Mouse (Mus musculus) layer of hippocampus, postnatal 10 days (tissue): ENCODE measurements around the gene Mt1. TPM values are rescaled to one million over a fixed set of nuclear protein-coding genes. Genes with fewer than 3 reads are reported as not detected.
"Not testable (repeated sequence)": the region's sequence is repeated elsewhere in the genome, so short reads cannot be mapped to it uniquely, and the experiment has no call there.

ENCODE experiments used
- DNase-seq, 2 experiments: peaks; one replicate each; pipeline ENCODE4 v3.0.0; 2021; ENCODE audit warnings: low spot score in 2 of 2
- long read RNA-seq: library from polyadenylated mRNA; stranded (forward); transcript quantifications from one replicate; pipeline ENCODE4 v2.0.0, GENCODE M21; 2023
- total RNA-seq, 2 experiments: library from RNA; stranded (reverse); gene quantifications; 2 replicates each; pipeline ENCODE4 v1.2.3; 2021

Gene Mt1
- total RNA-seq, result 100 to 1,000 TPM; 223 to 273 TPM
- long read RNA-seq, transcript Mt1-201 (3 exons, 549 nt), result major isoform, 141 of 145 reads
- long read RNA-seq, partial matches to known transcripts, result 1 of 145 reads
- long read RNA-seq, other reads (novel, unspliced or antisense), result 0 of 145 reads

DNA sequence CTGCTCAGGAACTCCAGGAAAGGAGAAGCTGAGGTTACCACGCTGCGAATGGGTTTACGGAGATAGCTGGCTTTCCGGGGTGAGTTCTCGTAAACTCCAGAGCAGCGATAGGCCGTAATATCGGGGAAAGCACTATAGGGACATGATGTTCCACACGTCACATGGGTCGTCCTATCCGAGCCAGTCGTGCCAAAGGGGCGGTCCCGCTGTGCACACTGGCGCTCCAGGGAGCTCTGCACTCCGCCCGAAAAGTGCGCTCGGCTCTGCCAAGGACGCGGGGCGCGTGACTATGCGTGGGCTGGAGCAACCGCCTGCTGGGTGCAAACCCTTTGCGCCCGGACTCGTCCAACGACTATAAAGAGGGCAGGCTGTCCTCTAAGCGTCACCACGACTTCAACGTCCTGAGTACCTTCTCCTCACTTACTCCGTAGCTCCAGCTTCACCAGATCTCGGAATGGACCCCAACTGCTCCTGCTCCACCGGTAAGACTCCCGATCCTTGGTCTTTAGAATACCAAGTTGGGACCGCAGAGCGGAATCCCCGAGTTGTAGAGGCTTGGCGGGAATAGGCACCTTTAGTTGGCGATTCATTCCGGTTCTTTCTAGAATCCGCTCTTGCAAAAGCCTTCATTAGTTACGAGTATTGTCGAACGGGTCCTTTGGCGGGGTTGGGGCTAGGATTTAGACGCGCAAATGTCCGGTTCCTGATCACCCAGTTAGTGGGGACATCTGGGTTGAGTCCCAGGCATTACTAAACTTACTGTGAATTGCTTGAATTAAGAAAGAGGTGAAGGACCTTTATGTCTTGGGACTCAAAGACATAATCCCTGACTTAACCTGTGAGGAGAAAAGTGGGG is at the start of gene Mt1:
Mt1 (plus strand) TSS at position 226 of the 856 bp plus-strand sequence.
- DNase-seq, result peak; percentile 89 to 90

DNA sequence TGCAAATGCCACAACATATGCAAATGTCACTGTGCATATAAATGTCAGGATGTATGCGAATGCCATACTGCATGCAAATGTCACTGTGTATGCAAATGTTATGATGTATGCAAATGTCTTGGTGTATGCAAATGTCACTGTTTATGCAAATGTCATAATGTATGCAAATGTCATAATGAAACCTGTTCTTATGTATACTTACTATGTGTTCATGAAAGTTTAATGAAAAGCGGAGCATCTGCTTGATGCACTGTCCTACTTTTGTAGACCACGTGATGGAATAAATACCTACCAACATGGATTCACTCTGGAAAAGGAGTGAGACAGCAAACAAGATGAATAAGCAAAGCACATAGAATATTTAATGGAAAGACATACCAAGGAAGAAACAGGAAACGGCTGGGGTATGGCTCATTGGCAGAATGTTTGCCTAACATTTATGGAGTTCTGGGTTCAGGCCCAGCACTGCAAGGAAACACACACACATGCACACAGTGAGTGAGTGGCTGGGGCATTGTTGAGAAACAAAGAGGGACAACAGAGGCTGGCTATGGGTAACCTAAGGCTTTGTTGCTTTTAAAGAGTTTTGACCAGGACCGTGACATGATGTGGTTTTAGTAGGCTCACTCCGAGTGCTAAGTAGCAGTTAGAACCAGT is 49.6 kb upstream of the Mt1 start:
- DNase-seq, result no peak

DNA sequence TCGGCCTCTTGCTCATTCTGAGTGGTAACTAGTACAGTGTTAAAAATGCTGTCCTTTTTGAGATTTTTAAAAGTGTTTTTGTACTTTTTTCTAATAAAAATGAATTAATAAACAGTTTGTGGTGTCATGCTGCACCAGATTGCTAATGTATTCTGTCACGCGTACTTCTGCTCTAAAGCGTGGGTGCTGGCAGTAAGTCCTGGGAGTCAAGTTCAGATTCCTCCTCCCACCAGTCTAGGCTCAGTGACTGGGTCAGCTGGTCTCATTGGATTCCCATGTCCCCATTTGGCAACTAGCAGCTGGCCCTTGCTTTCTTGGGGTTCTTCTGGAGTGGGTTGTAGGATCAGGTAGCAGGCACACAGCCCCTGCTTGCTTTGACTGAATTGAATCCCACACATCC is 48.8 kb upstream of the Mt1 start:
- no peak for DNase-seq

DNA sequence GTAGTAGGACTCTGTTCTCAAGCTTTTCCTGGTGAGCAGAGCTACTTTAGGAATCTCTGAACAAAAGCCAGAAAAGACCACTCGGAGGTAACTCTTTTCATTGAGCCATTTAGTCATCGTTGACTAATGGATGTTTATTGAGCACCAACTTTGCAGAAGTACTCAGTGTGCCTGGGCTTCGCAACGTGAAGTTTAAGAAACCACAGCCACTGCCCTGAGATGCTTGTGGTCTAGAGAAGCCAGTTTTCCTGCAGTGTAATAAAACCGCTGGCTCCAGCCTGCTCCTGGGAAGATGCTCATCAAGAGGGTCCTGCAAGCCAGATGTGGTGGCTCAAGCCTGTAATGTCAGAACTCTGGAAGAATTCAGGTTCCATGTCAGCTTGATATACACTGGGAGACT is 46.8 kb upstream of the Mt1 start:
- DNase-seq, result no peak

DNA sequence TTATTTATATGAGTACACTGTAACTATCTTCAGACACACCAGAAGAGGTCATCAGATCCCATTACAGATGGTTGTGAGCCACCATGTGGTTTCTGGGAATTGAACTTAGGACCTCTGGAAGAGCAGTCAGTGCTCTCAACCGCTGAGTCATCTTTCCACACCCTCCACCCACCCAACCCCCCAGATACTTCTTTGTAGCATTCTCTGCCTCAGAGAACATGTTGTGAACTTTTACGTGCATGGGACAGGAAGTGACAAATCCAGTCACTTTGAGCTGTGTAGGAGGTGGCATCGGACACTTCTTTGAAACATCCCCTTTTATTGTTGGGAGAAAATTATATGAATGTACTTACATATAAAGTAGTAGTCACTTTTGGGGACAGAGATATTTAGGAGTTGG is 44.3 kb upstream of the Mt1 start:
- DNase-seq, result not testable (repeated sequence)

DNA sequence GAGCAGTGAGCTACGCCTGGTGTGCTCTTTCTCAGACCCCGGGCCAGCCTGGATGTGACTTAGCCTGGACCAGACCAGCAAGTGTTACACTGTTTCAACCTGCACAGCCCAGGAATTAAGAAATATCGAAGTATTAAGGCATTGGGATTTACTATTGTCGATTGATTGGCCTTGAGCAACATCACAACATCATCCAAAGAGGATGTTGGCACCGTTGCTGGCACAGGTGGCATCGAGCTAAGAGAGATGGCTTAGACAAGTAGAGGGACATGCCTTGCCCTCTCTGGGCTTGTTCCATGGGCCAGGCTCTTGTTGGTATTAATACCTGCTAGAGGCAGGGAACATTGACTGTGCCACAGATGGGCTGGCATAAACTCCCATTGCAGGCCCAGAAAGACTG is 43.3 kb upstream of the Mt1 start:
- no peak for DNase-seq

DNA sequence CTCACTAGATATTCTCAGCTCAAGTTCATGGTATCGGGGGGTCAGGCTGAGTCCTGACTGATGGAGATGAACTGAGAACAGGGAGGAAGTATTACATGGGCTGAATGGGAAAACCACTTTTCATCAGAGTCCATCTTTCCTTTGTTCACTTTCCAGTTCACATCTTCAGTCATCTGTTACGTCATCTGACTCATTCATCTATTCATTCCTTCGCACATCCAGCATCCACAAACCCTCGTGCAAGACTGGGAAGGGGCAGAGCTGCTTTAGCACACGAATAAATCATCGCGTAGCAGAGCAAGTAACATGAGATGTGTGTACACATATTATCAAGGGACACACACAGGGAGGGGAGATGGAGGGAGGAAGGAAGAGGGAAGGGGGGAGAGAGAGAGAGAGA is 42.7 kb upstream of the Mt1 start:
- no peak for DNase-seq

DNA sequence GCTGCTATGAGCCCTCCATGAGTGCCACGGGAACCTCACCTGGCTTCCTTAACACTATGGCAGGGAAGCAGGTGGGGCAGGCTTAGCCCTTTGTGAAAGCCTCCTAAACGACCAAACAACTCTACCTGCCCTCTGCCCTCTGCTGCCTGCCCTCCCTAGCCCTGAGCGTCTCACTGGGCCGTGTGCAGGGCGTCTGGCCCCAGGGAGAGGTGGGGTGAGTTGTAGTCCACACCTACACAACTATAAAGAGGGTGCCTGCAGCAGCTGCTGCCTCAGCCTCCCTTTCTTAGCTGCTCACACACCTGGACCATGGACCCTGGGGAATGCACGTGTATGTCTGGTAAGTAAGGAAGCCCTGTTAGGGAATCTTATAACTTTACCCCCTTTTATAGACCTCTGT is 41.9 kb upstream of the Mt1 start, which contains the start of gene Mt4:
Mt4 (plus strand) TSS at position 265 of the 400 bp plus-strand sequence.
- no peak for DNase-seq

DNA sequence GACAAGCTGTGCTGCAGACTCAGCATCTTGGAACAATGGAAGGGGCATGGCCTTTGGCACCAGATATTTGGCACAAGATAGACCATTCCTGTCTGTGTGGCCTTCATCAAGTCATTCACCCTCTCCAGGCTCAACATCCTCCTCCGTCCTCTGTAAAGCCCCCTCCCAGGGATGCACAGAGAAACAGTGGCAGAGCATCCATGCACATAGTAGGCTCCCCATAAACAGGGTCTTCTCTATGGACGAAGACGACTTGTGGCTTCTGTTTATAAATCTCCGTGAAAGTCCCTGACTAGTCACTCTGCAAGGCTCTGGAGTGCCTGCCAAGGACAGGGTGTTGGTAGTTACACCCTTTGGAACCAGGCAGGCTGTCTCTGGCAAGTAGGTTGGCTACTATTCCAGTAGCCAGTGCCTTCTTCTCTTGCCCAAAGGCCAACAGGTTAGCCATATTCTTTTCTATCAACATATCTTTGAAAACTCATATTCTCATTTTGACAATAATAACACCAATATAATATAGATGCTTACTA is 38.6 kb upstream of the Mt1 start:
- no peak for DNase-seq

DNA sequence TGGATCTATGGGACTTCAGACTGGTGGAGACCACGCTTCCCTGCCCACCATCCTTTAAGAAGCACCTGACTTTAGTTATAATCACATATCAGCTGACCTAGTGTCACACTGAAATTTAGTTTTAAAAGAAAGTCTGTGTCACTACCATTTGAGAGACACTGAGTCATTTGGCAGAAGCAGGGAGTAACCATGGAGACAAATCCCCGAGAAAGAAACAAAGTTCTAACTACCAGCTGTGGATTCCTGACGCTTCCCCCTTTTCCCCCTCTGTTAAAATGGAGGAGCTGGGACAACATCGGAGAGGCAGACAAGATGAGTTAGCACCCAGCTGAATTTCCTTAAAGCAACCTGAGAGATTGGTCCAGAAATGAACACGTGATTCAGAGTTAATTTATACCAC is 30.6 kb upstream of the Mt1 start:
- no peak for DNase-seq

DNA sequence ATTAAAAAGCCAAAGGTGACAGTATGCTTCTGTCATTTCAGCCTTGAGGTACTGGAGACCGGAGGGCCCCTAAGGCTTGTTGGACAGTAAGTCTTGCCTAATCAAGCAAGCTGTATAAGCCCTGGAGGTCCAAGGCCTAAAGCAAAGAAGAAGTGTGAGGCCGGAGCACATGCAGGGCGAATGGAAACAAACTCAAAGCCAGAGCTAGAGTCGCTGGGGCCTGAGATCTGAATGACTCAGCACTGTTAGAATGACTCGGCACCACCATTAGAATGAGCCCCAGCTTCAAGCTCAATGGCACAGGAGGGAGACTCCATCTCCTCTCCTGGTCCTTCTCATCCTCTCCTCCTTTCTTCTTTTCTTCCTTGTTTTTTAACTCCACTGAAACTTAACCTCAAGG is 28.0 kb upstream of the Mt1 start:
- no peak for DNase-seq

DNA sequence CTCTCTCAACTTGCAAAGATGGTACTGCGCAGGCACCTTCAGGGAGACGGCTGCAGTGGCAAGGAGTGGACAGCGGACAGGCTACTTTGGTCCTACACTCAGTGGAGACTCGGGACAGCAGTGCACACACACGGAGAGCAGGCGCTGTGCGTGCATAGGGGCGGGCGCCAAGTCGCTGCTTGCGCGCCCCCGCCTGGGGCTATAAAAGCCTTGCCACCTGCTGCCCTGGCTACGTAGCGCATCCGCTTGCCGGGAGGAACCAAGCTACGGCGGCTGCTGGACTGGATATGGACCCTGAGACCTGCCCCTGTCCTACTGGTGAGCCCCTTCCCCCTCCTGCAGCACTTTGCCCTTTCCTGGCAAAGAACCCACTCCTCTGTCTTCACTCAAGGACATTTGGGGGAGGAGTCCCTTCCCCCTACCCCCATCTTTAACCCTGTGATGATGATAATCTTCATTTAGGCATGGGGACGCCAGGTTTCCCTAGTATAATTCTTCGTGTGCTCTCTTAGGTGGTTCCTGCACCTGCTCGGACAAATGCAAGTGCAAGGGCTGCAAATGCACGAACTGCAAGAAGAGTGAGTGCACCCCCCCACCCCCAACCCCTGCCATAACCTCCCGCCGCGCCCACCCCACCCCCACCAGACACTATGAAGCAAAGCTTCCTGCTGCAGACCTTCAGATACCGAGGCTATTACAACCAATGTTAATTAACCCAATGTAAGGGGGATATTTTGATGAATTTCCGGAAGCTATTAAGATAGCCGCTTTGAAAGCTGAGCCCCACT is 26.2 kb upstream of the Mt1 start, which contains the start of gene Mt3:
Mt3 (plus strand) TSS at position 95 of the 788 bp plus-strand sequence.
- DNase-seq, result peak; percentile 83 to 90

DNA sequence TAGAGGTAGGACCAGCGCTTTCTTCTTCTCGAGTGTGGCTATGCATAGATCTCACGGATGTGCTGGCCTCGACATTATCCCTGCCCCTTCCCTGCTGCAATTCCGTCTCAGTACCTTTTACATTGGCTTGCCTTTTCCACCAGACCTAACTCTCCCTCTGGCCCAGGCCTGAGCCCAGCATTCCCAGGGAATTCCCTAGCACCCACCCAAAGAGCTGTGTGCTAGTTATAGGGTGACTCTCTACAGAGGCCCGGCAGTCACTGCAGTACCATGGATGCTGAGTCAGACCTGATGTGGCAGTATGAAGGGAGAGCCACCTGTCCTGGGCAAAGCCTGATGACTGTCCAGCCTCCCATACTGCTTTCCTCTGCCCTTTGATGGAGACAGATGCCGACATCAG is 25.4 kb upstream of the Mt1 start:
- DNase-seq, result peak; percentile 34 to 54

DNA sequence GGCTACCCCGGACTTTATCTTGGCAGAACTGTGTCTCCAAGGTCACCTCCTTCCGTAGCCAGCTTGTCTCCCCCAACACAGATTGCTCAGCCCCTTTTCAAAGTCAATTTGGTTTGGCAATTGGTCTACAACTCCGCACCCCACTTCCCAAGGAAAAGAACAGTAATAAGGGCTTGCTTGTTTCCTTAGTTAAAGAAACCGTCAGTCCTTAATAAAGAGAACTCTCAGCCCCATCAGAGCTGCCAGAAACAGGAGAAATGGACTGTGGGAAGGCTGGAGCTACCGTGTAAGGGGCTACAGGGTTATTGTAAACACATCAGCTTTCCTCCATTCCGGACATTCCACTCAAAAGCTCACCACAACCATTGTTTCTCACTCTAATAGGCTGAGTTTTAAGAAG is 24.3 kb upstream of the Mt1 start:
- DNase-seq, result peak in 1 of 2 experiments; percentile 39

DNA sequence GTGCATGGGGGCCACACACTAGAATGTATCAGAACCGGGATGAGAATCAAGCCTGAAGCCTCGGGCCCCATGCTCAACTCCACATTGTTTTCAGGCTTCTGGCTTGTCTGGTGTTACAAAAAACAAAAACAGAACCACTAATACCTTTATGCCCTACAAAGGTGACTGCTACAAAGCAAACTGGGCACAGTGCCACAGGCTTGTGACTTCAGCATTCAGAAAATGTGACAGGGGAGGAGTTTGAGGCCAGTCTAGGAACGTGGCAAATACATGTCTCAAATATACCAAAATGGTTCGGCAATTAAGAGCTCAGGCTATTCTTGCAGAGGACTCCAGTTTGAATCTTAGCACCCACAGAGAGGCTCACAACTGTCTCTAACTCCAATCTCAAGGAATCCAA is 22.8 kb upstream of the Mt1 start:
- DNase-seq, result no peak

DNA sequence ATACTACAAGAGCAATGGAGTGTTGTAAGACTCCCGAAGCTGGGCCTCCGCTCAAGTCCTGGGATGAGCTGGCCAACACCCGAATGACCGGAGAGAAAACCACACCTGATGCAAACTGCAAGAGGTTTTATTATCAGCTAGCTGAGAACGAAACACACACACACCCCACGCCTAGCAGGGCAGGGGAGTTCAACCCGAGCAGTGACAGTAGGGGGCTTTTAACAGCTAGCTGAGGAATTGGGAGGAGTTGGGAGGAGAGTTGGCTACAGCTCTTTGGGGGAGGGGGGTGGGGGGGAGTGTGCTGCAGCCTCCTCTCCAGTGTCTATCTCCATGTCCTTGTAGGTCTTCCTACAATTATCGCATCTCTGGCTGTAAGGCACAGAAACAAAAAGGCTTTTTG is 13.1 kb upstream of the Mt1 start:
- not testable (repeated sequence) for DNase-seq

DNA sequence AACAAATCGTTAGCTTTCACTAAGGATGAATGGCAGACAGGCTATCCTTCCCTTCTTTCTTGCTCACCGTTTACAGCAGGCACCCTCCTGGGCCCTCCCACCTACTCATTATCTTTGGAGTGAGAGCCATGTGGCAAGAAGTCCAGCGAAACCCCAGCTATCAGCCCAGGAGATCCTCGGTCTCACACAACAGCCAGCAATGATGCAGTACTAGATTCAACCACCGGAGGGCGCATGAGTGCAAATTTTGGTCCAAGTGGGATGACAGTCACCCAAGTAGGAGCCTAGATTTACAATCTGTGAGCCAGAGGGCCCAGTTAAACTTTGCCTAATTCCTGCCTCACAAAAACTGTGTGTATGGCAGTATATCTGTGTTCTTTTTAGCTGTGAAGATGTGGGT is 11.6 kb upstream of the Mt1 start:
- peak; percentile 98 to 99 for DNase-seq

DNA sequence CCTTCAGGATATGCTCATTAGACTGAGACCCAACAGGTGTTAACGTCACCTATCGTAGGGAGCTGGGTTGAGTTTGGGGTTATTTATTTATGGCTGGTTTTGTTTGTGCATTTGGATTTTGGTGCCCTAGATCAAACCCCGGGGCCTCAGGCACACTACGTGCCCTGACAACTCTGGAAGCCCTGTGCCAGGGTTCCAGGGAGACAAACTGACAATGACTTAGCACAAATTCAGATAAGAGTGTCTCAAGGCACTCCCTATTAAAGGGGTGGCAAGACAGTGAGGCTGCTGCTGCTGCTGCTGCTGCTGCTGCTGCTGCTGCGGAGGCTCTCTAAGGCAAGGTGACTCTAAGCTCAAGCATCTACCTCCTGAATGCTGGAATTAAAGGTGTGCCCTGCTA is 9.3 kb upstream of the Mt1 start:
- DNase-seq, result no peak

DNA sequence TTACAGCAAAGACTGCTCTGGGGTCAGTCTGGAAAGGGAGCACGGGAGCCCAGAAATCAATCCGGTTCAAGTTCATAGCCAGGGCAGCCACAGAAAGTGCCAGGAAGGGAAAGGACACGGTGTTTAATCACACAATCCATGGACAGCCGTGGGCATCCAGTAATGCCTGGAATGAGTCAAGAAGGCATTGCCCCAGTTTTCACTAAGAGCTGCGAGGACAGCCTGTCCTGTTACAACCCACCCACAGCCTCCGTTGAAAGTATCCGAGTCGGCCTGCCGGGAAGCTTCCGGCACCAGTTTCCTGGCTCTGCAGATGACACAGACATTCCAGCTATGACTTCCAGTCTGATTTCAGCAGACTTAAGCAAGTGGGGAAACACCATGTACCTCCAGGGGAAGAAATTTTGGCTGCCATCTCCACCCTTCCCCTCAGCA is 7.5 kb upstream of the Mt1 start:
- peak in 1 of 2 experiments; percentile 38 for DNase-seq

DNA sequence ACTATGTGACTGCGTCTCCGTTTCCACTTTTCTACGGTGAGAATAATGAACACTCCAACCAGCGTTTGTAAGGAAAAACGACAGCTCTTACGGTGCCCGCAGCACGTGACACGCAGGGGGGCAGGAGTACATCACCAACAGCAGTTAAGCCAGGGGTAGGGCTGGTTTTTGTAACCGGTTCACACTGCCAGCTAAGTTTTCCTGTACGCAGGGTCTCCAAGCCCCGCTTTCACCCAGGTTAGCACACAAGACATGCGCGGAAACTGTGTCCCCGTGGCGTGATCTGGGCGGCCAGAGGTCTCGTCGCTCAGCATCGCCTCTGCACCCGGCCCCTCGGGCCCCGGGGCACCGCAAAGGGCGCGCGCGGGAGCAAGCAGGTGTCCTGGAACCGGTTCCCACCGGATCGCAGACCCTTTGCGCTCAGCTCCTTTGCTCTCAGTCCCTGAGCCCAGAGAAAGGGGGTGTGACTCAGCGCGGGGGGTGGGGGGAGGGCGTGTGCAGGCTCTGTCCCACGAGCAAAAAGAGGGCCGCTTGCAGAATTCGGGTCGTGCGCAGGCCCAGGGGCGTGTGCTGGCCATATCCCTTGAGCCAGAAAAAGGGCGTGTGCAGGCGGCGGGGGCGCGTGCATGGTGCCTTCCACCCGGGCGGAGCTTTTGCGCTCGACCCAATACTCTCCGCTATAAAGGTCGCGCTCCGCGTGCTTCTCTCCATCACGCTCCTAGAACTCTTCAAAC is 6.6 kb upstream of the Mt1 start, which contains the start of gene Mt2:
Mt2 (plus strand) TSS at position 590 of the 734 bp plus-strand sequence.
- DNase-seq, result peak; percentile 82
